Mouse (Mus musculus): ENCODE results near the gene Gm21969.

DNA sequence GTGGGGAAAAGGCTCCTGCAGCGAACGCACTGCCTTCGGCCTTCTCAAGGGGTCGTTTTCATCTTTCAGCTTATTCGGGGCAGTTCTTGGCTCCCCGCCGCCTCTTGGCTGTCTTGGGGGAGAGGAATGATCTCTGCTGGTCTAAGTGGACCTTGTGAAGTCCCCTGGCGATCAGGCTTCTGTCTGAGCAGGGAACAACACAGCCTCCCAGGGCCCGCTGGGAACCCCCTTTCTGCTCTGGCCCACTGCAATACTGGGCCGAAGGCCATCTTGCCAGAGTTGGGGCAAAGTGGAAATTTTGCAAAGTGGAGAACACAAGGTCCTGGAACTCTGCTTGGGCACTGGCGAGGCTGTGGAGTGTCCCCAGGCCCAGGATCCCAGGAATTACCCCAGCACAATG is 18.3 kb upstream of the Gm21969 start:
- TF ChIP-seq CTCF (IDR thresholded peaks at IDR 0.05; ENCODE audit: control insufficient read depth, insufficient read depth, low read length) (no peak), POLR2A (IDR thresholded peaks at IDR 0.05; ENCODE audit: borderline replicate concordance, control insufficient read depth, low read depth, low read length) (no peak)

Measured in bone marrow, adult 2 months (tissue).